Mouse (Mus musculus): ENCODE results near the gene Nek5.
"Not testable (repeated sequence)": the region's sequence is repeated elsewhere in the genome, so short reads cannot be mapped to it uniquely, and the experiment has no call there.

Gene Nek5

DNA sequence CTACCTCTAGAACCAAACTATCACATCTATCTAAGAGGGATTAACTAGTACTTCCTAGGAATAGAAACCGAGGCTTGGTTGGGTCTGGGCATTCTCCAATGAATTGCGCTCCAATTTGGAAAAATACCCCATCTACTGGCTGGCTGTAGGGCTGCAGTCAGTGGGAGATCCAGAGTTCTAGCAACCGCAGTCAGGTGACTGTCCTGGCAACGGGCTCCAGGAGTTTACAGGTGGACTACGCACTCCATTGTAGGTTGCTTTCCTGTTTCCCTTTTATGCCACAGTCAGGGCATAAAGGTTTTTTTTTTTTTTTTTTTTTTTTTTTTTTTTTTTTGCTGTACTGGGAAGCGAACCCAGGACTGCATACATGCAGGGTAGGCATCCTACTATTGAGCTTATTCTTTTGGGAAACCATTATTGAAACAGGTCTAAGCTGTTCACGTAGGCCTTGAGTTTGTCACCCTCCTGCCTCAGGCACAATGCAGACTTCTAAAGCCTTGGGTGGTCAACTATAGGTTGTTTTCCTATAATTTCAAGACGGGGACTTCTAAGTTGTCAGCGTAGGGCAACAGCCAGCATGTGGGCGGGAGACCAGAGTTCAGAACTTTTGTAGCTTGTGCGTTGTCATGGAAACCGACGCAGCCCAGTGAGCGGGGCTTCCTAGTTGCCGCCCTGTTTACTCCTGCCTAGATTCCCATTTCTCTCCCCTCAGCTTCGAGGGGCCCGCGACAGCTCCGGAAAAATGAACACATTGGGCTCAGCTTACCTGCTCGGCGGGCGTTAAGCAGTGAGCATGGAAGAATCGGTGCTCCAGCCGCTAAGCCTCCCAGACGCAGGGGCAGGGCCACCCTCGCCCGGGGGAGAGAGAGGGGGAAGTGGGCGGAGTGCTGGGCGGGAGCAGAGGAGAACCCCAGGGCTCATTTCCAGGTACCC lies at the start of gene Nek5:
TSS of gene Nek5 (minus strand) at position 834 of the 933 bp plus-strand sequence.
- peak; percentile 89 for DNase-seq (ENCODE audit: low read depth, low spot score)

DNA sequence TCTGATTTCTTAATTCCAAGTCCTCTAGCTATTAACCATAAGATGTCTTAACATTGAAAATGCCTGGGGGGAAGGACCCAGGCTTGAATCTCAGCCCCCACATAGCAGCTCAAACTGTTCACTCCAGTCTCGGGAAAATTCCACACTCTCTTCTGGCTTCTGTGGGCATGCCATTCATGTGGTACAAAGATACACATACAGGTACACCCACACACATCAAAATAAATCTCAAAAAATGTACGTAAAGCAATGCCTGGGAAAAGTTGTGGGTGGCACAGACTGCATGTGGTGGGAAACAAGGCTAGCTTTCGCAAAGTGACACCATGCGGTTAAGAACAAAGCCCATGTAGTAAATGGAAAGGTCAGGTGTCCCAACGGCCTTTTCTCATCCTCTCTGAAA lies 44.3 kb upstream of the Nek5 start:
- no peak for DNase-seq (ENCODE audit: low read depth, low spot score)

DNA sequence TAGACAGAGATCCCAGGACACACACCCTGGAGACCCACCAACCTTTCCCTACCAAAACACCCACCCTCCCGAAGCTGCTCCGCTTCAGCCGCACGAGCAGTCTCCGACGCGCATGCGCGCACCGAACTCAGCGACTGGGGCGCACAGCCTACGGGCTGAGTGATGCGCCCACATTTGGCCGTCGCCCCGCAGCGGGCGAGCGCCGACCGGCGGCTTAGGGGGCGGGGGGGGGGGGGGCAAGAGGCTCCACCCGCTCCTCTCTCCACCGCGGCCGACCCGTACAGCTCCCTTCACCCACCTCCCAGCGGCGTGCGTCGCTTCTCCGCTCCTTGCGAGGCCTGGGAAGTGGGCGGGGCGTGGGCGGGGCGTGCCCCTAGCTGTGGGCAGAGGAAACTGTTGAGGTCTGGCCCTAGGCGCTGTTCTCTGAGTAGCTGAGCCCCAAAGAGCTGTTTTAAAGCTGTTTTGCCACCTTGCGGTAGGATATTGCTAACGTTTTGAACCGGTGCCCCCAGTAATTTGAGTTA lies 41.3 kb upstream of the Nek5 start, which contains the start of gene Nek3:
TSS of gene Nek3 (minus strand) at position 356 of the 524 bp plus-strand sequence.
- peak; percentile 96 for DNase-seq (ENCODE audit: low read depth, low spot score)

DNA sequence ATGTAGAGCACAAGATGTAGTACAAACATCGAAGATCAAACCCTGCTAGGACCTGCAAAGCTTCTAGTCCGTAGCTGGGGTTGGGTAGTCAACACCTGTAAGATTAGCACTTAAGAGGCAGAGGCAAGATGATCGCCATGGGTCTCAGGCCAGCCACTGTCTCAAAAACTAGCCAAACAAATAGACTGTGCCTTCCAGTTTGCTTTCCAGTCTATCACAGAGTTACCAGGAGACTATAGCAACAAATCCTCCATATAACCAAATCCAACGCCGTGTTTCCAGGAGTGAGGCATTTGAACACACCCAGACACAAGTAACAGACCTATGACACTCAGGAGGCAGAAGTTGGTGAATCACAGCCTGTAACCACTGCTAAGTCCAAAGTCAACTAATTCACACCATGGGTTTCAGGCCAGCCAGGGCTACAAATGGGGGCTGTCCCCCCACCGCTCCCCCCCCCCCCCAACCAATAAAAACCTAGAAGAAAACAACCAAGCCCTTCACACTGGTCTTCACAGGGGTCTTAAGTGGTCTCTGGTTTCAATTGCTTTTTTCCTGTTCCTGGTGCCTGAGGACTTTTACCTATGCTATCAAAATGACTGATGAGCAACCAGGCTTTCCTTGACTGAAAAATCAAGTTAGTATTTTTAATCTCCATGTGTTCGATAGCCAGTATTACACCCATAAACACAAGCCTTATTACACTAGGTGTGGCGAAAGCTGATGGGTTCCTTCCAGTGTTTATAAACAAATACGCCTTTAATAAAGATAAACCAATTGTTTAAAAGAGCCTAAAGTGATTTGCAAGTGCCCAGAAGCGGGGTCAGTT lies 40.6 kb upstream of the Nek5 start:
- DNase-seq (ENCODE audit: low read depth, low spot score), result no peak

DNA sequence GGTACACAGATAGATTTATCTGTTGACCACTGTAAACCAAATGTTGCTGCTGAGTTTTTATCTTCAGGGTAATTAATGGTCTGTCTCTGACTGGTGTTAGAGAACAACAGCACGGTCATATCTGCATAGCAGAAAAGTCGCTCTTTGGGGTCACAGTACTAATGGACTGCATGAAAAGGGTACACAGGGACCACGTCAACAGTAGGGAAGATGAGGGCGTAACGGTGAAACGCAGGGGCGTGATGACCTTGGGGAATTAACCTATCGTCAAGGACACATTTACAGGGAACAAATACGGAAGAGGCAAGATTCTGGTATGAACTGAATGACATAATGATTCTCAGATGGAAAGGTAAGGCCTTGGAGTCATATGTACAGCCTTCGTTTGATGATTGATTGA lies 39.6 kb upstream of the Nek5 start:
- DNase-seq (ENCODE audit: low read depth, low spot score), result no peak

DNA sequence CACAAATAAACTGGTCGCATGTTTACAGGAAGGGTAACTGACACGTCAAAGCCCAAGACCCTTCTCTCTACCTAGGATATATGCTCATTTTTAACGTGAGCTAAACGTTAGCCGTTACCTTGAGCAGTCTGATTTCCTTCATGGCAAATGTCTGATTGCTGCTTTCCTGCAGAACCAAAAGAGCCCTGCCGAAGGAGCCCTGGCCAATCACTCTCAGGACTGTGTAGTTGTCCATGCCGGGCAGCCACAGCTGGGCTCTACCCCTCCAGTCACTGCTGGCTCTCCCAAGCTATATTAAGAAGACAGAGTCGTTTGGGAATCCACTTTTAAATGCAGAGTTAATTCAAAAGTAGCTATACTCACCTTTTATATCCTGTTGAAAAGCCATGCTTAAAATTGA lies 37.4 kb upstream of the Nek5 start:
- DNase-seq (ENCODE audit: low read depth, low spot score), result no peak

GRCm38 (mm10) chr8:22150345-22150663 lies 25.5 kb upstream of the Nek5 start:
- DNase-seq (ENCODE audit: low read depth, low spot score), result no peak

- DNase-seq (ENCODE audit: low read depth, low spot score), result no peak
Observed at GRCm38 (mm10) chr8:22149643-22150344, 24.9 kb upstream of the Nek5 start.

DNA sequence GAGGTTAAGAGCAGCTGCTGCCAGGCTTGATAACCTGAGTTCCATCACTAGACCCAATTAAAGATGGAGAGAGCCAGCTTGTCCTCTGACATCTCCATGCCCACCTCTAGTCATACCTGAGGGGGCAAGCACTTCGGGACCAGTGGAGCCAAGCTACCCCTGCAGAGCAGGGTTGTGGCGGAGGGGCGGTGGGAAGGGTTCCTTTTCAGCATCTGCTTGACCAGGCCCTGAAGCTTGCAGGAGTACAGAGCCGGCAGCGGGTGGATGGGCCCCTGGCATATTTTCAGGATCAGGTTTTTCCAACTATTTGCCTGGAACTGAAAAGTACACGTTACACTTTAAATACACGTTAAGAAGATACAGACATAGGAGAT lies 23.5 kb upstream of the Nek5 start:
- DNase-seq (ENCODE audit: low read depth, low spot score), result no peak

DNA sequence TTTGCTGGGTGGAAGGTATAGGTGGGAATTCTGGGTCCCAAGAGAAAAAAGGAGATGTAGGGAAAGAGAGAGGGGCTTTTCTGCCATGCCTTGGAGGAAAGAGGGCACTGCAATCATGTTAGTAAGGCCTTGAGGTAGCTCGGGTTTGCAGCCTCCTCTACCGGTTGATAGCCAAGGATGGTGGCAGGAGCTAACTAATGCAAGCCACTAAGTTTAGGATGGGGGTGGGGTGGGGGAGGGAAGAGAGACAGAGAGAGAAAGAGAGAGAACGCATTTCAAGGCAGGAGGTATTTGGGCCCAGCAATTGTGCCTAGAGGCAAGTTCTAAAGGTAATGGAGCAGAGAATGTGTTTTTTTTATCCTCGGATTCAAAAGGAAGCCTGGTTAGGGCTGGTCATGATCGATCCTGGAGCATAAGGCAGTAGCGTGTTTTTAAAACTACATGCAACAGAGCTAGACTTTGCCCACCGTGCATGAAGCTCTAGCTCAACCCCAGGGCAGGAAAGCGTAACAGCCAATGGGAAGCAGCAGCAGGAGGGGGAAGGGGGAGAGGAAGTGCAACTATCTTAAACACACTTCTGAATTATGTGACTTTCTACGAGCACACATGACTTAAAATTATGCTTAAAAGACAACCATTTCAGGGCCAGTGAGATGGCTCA lies 23.0 kb upstream of the Nek5 start:
- DNase-seq (ENCODE audit: low read depth, low spot score), result no peak

DNA sequence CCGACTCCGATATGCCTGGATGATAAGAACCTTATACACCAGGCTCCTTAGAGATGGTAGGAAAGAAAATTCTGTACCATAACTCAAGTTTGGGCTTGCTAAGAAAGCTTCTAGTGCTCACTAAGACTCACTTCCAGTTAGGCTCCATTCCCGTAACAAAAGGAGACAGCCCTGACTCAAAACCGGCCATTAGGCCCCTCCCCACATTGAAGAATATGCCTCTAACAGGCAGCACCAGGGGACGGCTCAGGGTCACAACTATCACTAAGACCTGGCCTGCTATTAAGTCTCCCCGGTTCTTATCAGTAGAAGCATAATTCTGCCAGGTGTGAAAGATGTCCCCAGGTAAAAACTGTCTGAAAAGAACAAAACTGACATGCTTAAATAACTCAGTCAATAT lies 21.0 kb upstream of the Nek5 start:
- no peak for DNase-seq (ENCODE audit: low read depth, low spot score)

DNA sequence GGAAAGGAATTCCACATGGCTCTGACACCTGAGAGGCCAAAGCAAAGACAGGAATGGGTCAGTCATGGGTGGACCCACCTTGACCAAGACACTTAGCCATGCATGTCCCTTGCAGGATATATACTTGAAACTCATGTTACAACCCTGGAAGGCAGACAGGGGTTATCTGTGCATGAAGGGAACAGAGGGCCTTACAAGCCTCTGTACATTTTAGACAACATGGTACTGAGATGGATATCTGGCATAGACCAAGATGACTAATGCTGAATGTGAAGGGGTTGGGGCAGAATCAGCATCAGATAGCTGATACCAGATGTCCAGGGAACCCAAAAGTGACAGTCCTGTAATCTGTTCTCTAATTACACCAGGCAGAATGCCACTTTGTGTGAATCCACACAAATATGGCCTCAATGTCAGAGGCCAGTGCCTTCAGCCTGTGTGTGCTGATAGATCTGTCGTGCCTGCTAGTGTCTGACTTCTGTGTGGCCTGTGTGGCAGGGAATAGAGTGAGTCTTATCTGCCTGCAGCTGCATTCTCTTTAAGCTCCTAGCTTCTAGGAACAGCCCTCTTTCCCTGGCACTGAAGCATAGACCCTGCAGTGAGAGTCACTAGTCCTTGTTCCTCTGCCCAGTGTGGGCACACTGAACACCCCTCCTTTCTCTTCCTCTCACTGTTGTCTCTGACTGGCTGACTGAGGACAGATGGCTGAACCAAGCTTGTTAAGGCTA lies 19.1 kb upstream of the Nek5 start:
- DNase-seq (ENCODE audit: low read depth, low spot score), result no peak

- DNase-seq (ENCODE audit: low read depth, low spot score), result no peak
Observed at GRCm38 (mm10) chr8:22142592-22142991, 17.7 kb upstream of the Nek5 start.

GRCm38 (mm10) chr8:22141836-22142385 lies 17.1 kb upstream of the Nek5 start:
- DNase-seq (ENCODE audit: low read depth, low spot score), result no peak

DNA sequence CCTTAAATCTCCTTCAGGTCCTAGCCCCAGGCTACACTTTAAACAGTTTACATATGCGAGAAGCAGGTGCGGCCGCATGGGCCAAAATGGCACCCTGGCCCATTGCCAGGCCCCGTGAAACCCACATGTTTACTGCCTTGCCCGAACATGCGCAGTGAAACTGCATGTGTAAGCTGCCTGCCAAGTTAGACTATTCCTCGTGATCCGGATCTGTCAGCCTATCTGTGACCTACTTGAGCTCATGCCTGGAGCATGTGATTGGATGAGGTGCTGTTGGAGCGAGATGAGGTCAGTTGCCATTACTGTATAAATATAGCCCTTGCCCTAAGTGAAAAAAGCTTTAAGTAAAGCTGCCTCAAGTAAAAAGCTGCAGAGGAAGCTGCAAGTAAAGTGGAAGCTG lies 11.6 kb upstream of the Nek5 start:
- not testable (repeated sequence) for DNase-seq (ENCODE audit: low read depth, low spot score)

DNA sequence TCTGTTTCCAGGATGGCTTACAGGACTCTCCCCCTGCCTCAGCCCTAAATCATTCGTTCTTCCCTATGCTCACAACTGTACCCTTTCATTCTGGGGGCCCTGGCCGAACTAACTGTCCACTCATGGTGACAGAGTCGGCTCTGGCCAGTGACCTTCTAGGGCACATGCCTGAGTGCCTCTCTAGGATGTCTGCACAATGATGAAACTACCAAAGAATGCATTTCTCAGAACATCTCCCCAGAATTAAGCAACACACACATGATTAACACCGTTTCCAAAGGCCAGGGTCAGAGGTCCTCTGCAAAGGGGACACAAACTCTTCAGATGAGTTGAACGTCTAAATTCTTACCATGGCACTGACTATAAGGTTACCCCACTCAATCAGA lies 9.9 kb upstream of the Nek5 start:
- DNase-seq (ENCODE audit: low read depth, low spot score), result no peak

- DNase-seq (ENCODE audit: low read depth, low spot score), result no peak
Observed at GRCm38 (mm10) chr8:22134078-22134749, 9.4 kb upstream of the Nek5 start.

- no peak for DNase-seq (ENCODE audit: low read depth, low spot score)
Observed at GRCm38 (mm10) chr8:22132062-22132461, 7.2 kb upstream of the Nek5 start.

GRCm38 (mm10) chr8:22107020-22107419 lies 17.8 kb downstream of the Nek5 start:
- no peak for DNase-seq (ENCODE audit: low read depth, low spot score)

- DNase-seq (ENCODE audit: low read depth, low spot score), result peak; percentile 58
Observed at GRCm38 (mm10) chr8:22091568-22091967, 33.3 kb downstream of the Nek5 start.

Measured in ES-CJ7 (cell line).